In the genomic region with DNA sequence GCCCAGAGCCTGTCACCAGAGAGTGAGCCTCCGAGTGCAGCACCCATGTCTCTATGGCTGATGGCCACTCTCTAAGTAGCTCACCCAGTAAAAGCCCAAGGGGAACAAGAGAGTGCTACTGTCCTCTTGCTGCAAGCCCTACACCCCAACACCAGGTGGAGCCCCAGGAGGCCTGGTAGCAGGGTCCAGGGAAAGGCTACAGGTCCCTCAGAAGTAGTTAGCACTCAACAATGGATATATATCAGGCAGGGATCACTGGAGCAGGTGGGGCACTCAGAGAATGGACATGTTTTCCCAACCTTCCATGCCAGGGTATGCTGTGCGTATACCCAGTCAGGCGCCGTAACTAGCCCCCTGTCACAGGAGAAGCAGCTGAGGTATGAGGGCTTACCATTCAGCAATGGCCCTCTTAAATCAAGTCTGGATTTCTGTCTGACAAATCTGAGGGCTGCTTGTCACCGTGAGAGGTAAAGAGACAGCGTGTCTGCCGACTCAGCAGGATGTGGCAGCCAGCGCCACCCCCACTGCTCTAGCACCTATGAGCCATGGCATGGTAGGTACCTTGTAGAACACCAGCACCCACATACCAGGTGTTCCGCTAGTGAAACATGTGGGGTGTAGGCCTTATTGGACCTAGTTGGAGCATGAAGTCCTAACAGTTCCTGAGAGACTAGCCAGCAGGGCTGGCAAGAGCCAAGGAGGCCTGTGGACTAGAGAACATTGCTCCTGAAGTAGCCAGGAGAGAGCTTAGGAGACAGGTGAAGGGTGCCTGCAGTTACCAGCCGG, we compare ENCODE assay signal across 7 mouse cellular contexts. TPM values are rescaled to one million over a fixed set of nuclear protein-coding genes. Genes with fewer than 3 reads are reported as not detected.
A peak's percentile ranks its signal among the peaks of the same experiment; 100 is the strongest.
DNase-seq lines count a peak whose midpoint lies in the region; ATAC-seq and TF ChIP-seq lines count a peak whose summit lies in the region.

No protein-coding gene starts in this region.

- peaks cover 48% of the 10 kb centered on the region for H3K4me1 ChIP-seq in midbrain, embryonic 10.5 days
- H3K4me1 ChIP-seq in midbrain, embryonic 11.5 days (ENCODE audit: control insufficient read depth, insufficient read depth, low read length), result peaks cover 13% of the 10 kb centered on the region
- H3K4me1 ChIP-seq in forebrain, postnatal 0 days (ENCODE audit: insufficient read depth), result peaks cover 14% of the 10 kb centered on the region
- H3K4me1 ChIP-seq in kidney, embryonic 16.5 days (ENCODE audit: insufficient read depth, low read length), result peaks cover 31% of the 10 kb centered on the region
- H3K4me1 ChIP-seq in midbrain, embryonic 13.5 days (replicated peaks), result peaks cover 55% of the 10 kb centered on the region

- peak overlapping the region; percentile 39 for H3K27ac ChIP-seq in midbrain, embryonic 10.5 days (replicated peaks)
- no peak overlapping the region for H3K27ac ChIP-seq in midbrain, embryonic 11.5 days (ENCODE audit: low read depth, low read length)
- H3K27ac ChIP-seq in forebrain, postnatal 0 days (ENCODE audit: low read depth, low read length), result peak overlapping the region; percentile 29; the same call in 1 of the 2 replicates
- H3K27ac ChIP-seq in kidney, embryonic 16.5 days (ENCODE audit: low read length), result no peak overlapping the region
- 0 out of 2 replicates have a peak overlapping the region, but pooled peaks have one; percentile 10 for H3K27ac ChIP-seq in midbrain, embryonic 13.5 days

- peak; percentile 36 for TF ChIP-seq CTCF in forebrain, postnatal 0 days (IDR thresholded peaks at IDR 0.05; ENCODE audit: low read depth)

- H3K4me3 ChIP-seq in midbrain, embryonic 10.5 days, result no peak overlapping the region
- H3K4me3 ChIP-seq in midbrain, embryonic 11.5 days (ENCODE audit: low read depth, low read length), result no peak overlapping the region
- no peak overlapping the region for H3K4me3 ChIP-seq in forebrain, postnatal 0 days (ENCODE audit: low read depth, low read length)
- H3K4me3 ChIP-seq in kidney, embryonic 16.5 days (ENCODE audit: low read length), result no peak overlapping the region
- H3K4me3 ChIP-seq in midbrain, embryonic 13.5 days (replicated peaks), result no peak overlapping the region

- no peaks in the 10 kb centered on the region for H3K36me3 ChIP-seq in midbrain, embryonic 10.5 days
- no peaks in the 10 kb centered on the region for H3K36me3 ChIP-seq in midbrain, embryonic 11.5 days (ENCODE audit: control insufficient read depth, insufficient read depth, low read length)
- no peaks in the 10 kb centered on the region for H3K36me3 ChIP-seq in forebrain, postnatal 0 days (ENCODE audit: insufficient read depth)
- no peaks in the 10 kb centered on the region for H3K36me3 ChIP-seq in kidney, embryonic 16.5 days (ENCODE audit: insufficient read depth, low read length)
- H3K36me3 ChIP-seq in midbrain, embryonic 13.5 days, result no peaks in the 10 kb centered on the region

- no peaks in the 10 kb centered on the region for H3K9me3 ChIP-seq in midbrain, embryonic 10.5 days (replicated peaks)
- H3K9me3 ChIP-seq in midbrain, embryonic 11.5 days (ENCODE audit: control insufficient read depth, low read length), result no peaks in the 10 kb centered on the region
- H3K9me3 ChIP-seq in forebrain, postnatal 0 days (ENCODE audit: low read length), result no peaks in the 10 kb centered on the region
- no peaks in the 10 kb centered on the region for H3K9me3 ChIP-seq in kidney, embryonic 16.5 days (ENCODE audit: low read length)
- no peaks in the 10 kb centered on the region for H3K9me3 ChIP-seq in midbrain, embryonic 13.5 days

- no peak for DNase-seq in midbrain, embryonic 10.5 days (ENCODE audit: low spot score)
- DNase-seq in midbrain, embryonic 11.5 days (ENCODE audit: low spot score, missing footprints), result no peak
- peak; percentile 68 for DNase-seq in T-cell, adult 2 months (ENCODE audit: low spot score)
- DNase-seq in forebrain, postnatal 0 days, result no peak
- DNase-seq in urinary bladder, adult 2 months (ENCODE audit: low spot score), result no peak

- no peak overlapping the region for H3K9ac ChIP-seq in midbrain, embryonic 11.5 days (ENCODE audit: low read length)
- no peak overlapping the region for H3K9ac ChIP-seq in forebrain, postnatal 0 days
- 0 out of 2 replicates have a peak overlapping the region, but pooled peaks have one; percentile 24 for H3K9ac ChIP-seq in kidney, embryonic 16.5 days (replicated peaks; ENCODE audit: low read length)
- 0 out of 2 replicates have a peak overlapping the region, but pooled peaks have one; percentile 3 for H3K9ac ChIP-seq in midbrain, embryonic 13.5 days (replicated peaks)

- no peaks in the 10 kb centered on the region for H3K27me3 ChIP-seq in midbrain, embryonic 10.5 days (ENCODE audit: low read depth, poor library complexity, severe bottlenecking)
- no peaks in the 10 kb centered on the region for H3K27me3 ChIP-seq in midbrain, embryonic 11.5 days (ENCODE audit: control insufficient read depth, insufficient read depth, low read length)
- H3K27me3 ChIP-seq in forebrain, postnatal 0 days (ENCODE audit: insufficient read depth, low read length), result no peaks in the 10 kb centered on the region
- no peaks in the 10 kb centered on the region for H3K27me3 ChIP-seq in kidney, embryonic 16.5 days (ENCODE audit: insufficient read depth, low read length)
- no peaks in the 10 kb centered on the region for H3K27me3 ChIP-seq in midbrain, embryonic 13.5 days

- 94% methylated on average over 10 of the region's 10 CpGs for WGBS in midbrain, embryonic 10.5 days
- 92% methylated on average over 10 of the region's 10 CpGs for WGBS in midbrain, embryonic 11.5 days
- 83% methylated on average over 10 of the region's 10 CpGs for WGBS in forebrain, postnatal 0 days
- 91% methylated on average over 10 of the region's 10 CpGs for WGBS in kidney, embryonic 16.5 days
- 93% methylated on average over 10 of the region's 10 CpGs for WGBS in midbrain, embryonic 13.5 days

- no peak for ATAC-seq in midbrain, embryonic 11.5 days (ENCODE audit: low FRiP score)
- no peak for ATAC-seq in forebrain, postnatal 0 days
- no peak for ATAC-seq in kidney, embryonic 16.5 days (ENCODE audit: low FRiP score, low TSS enrichment)
- ATAC-seq in midbrain, embryonic 13.5 days, result no peak

- no peak overlapping the region for H3K4me2 ChIP-seq in midbrain, embryonic 11.5 days
- H3K4me2 ChIP-seq in forebrain, postnatal 0 days (ENCODE audit: low read depth), result no peak overlapping the region
- H3K4me2 ChIP-seq in kidney, embryonic 16.5 days (replicated peaks; ENCODE audit: low read depth, low read length), result no peak overlapping the region
- no peak overlapping the region for H3K4me2 ChIP-seq in midbrain, embryonic 13.5 days (replicated peaks)

RNA-seq across cellular contexts. Expression of gene Morn1, which starts 42.9 kb away (rescaled TPM):
- polyA plus RNA-seq in midbrain, embryonic 10.5 days (2016; fragmentation: Nextera tagmentation; extraction: Ambion mirVana), result 5.1 and 6.2 TPM in 2 replicates
- polyA plus RNA-seq in midbrain, embryonic 11.5 days (2014; fragmentation: Nextera tagmentation; extraction: Ambion mirVana), result 4.1 and 5.1 TPM in 2 replicates
- total RNA-seq in forebrain, postnatal 0 days (2014; rRNA removed), result 6.0 and 7.4 TPM in 2 replicates
- 8.2 and 9.7 TPM in 2 replicates for polyA plus RNA-seq in forebrain, postnatal 0 days (2015; fragmentation: Nextera tagmentation; extraction: Ambion mirVana)
- 5.9 and 7.0 TPM in 2 replicates for polyA plus RNA-seq in kidney, embryonic 16.5 days (2015; fragmentation: Nextera tagmentation; extraction: Ambion mirVana)
- 6.0 and 8.9 TPM in 2 replicates for polyA plus RNA-seq in midbrain, embryonic 13.5 days (2015; fragmentation: Nextera tagmentation; extraction: Ambion mirVana)
- polyA plus RNA-seq in urinary bladder, adult 2 months (2012; rRNA removed), result 6.7 and 7.0 TPM in 2 replicates

RNA-seq across cellular contexts. Expression of gene Rer1, which starts 43.1 kb away (rescaled TPM):
- polyA plus RNA-seq in midbrain, embryonic 10.5 days (2016; fragmentation: Nextera tagmentation; extraction: Ambion mirVana), result 137 and 147 TPM in 2 replicates
- polyA plus RNA-seq in midbrain, embryonic 11.5 days (2014; fragmentation: Nextera tagmentation; extraction: Ambion mirVana), result 152 and 162 TPM in 2 replicates
- 92.4 and 116 TPM in 2 replicates for total RNA-seq in forebrain, postnatal 0 days (2014; rRNA removed)
- 136 and 140 TPM in 2 replicates for polyA plus RNA-seq in forebrain, postnatal 0 days (2015; fragmentation: Nextera tagmentation; extraction: Ambion mirVana)
- 158 and 162 TPM in 2 replicates for polyA plus RNA-seq in kidney, embryonic 16.5 days (2015; fragmentation: Nextera tagmentation; extraction: Ambion mirVana)
- 121 and 124 TPM in 2 replicates for polyA plus RNA-seq in midbrain, embryonic 13.5 days (2015; fragmentation: Nextera tagmentation; extraction: Ambion mirVana)
- polyA plus RNA-seq in urinary bladder, adult 2 months (2012; rRNA removed), result 130 and 159 TPM in 2 replicates

Comparison
In these comparisons a context has a peak if more than half of its experiments do, and no peak if none do; other contexts are left out.
1. H3K27ac ChIP-seq: peak in midbrain, embryonic 10.5 days (single experiment), forebrain, postnatal 0 days (single experiment) and midbrain, embryonic 13.5 days (single experiment); none in midbrain, embryonic 11.5 days (single experiment) and kidney, embryonic 16.5 days (single experiment).
2. H3K9ac ChIP-seq: peak in kidney, embryonic 16.5 days (single experiment) and midbrain, embryonic 13.5 days (single experiment); none in midbrain, embryonic 11.5 days (single experiment) and forebrain, postnatal 0 days (single experiment).